Mouse (Mus musculus) mouse embryonic stem cell (cell line): Measurements from ENCODE around the gene Phyhd1.

ENCODE experiments used
- in situ Hi-C, 2 experiments: fragments of 300-500 bp; cut with MboI; formaldehyde crosslinking; loops; 1 replicate in 1 of 2; 3 replicates in 1 of 2; pipeline ENCODE4 v1.14.3; 2019 to 2020; ENCODE audit warnings: low sequenced_read_pairs in 2 of 2, low pct_unique_long_range_greater_than_20kb in 1 of 2, mixed read lengths in 1 of 2; ENCODE audit not compliant: unreplicated experiment in 1 of 2

The Phyhd1 gene

DNA sequence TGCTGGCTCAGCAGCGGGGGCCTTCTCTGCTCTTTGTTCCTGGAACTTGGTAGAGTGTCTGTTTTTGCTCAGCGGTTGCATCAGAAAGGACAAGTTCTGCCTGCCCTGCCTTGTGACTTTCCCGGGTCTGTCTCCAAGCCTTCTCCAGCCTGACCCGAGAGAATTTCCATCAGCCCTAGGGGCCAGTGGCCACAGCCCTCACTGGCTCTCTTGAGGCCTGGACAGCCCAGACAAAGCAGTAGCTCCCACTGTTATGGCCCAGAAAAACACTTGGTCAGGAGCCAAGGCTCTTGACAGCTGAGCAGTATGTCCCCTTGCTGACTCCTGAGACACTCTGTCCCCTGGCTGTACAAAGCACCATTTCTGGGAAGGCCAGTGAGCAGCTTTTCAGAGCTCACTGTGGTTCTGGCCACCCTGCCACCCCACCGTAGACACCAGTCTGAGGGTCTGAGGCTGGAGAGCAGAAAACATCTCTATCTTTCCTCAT, at the start of gene Phyhd1:
Phyhd1 (plus strand) TSS at position 437 of the 487 bp plus-strand sequence.
- in situ Hi-C loops: no loop called here

DNA sequence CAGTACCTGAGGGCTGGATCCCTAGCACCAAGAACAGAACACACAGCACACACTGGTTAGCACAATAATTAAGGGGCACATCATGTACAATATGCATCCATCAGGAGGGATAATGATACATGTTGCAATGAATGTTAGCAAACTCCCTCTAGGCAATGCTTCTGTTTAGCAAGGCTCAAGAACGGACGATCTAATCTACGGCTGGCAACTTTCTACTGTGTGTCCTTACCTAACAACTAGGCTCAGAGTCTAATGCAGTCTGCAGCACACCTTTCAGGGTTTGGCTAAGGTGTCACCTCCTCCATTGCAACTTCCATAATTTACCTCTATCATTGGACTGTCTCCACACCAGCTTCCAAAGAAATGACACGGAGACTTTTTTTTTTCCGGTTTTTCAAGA, 49.7 kb upstream of the Phyhd1 start:
- in situ Hi-C loops: no loop called here

DNA sequence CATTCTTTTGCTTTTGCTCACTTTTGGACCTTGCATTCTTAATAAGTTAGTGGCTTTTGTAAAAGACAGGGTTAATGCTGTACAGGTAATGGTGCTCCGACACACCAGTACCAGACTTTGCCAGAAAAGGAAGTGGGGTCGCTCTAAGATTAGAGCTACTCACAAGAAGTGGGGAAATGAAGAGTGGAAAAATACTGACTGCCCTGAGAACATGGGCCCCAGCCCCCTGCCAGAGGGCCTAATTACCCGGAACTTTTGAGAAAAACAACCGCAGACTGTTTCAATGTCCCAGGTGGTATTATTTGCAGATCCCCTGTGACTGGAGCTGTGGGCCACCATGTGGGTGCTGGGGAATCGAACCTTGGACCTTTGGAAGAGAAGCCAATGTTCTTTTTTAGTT, 30.4 kb upstream of the Phyhd1 start:
- in situ Hi-C loops: no loop called here

DNA sequence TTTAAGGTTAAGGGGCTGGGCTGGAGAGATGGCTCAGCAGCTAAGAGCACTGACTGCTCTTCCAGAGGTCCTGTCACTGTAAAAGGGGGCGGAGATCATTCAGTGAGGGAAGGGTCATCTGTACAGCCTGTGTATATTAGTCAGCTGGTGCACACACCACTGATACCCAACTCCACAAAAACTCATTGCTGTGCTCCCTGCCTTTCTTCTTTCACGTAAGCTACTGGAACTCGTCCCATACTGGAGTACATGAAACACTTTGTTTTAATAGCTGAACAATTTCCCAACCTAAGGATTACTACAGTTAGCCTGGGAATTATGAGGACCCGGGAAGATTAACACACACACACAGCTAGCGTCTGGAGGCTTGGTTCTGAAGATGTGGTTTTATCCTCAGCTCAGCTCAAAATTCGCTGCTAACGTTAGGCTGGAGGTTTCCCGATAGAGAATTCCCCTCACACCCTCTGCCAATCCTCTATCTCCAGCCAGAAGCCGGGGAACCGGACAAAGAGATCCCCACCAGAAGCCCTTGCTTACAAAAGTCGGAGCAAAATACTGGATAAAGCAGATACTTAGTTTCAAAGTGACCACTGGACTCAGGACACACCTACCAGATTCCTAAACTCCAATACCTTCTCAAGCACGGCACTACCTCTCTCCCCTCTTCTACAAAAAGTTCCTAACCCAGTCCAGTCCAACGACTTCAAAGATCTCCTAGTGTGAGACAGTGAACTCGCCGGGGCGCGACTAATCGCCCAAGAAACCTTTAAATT, 29.4 kb upstream of the Phyhd1 start:
- in situ Hi-C loops: no loop called here

DNA sequence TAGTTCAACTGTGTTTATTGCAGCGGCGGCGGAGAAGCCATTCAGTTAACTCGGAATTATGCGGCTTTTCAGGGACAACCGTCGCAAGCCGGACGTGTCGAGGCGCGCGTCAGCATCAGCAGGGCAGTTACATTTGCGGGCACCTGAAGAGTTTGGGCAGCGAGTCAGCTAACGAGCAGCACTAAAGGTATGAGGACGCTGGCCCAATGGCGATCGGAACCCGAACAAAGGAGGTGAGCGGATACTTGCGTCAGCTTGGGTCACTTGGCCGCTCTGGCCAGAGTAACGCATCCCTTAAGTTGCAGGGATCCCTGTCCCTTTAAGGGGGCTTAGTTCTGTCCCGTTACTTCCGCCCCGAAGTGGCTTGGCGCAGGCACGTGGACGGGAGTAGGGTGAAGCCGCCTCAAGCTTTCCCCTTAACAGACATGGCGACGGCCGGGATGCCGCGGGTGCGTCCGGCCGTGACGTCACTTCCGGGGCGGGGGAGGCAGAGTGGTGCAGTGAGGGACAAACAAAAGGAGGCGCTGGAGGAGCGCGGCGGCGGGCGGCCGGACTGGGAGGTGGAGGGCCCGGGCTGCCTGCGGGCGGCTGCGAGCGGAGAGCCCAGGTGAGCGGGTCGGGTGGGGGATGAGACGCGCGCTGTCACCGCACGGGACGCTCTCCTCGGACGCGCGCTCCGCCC, 28.7 kb upstream of the Phyhd1 start, which contains the start of gene Lrrc8a:
Lrrc8a (plus strand) TSS at position 517 of the 682 bp plus-strand sequence.
- in situ Hi-C loops: no loop called here

DNA sequence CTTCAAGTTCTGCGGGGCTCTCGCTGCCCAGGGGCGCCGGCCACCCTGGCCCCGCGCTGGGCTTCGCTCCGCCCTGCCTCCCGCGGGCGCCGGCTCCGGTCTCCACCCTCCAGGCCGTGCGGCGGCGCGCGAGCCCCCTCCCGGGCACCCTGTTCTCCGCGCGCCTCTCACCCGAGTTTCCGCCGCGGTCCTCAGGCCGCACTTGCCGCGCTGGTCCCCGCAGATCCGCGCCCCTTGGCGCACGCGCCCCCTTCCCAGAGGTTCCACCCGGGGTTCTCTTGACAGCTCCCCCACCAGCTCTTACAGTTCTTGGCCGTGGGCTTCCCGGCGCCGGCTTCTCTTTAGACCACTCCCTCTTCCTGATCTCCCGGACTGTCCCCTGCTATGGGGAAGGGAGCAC, 28.1 kb upstream of the Phyhd1 start:
- in situ Hi-C loops: no loop called here

DNA sequence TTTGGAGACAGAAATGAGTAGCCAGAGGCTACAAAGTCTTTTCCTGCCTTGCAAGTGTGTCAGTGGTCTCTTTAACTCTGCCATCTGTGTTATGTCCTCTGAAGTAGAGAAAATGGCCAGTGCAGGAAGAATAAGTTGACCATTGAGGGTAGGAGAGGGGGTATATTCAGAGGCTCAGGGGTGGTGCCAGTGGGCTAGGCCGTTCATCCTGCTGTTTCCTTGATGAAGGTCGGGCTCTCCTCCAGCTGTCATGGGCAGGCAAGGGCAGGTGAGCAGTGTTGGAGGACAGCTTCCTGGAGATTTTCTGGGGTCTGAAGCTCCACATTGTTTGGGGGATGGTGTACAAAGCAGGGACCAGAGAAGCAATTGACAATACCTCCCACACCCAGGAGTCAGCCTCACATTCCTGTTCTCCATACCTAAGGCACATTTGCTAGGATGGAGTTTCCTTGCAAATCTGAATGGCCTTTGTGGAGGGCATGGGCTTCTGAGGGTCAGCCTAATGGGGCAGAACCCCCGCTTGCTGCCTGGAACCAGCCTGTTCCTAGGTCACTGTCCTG, 27.0 kb upstream of the Phyhd1 start:
- in situ Hi-C loops: no loop called here

DNA sequence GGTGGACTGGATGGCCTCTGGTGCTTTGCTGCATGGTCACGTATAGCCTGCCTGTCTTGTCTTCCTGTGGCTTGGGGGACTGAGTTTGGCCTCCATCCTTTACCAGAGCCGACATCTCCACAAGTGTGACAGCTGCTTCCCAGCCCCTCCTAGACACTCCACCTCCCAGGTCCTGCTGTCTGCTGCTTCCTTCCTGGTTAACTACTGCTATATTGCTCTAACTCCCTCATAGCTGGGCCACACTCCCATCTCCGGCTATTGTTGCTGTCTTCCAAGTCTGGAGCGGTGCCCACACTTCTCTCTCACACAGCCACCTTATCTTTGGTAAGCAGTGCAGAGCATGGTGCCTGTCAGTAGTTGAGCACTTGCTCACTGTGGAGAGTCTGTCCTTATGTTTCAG, 26.2 kb upstream of the Phyhd1 start:
- in situ Hi-C loops: loop anchor here in 1 of 2 experiments (5.0 kb wide), 1 partner anchor 32 kb away; the partner anchor contains the start of gene Kyat1

DNA sequence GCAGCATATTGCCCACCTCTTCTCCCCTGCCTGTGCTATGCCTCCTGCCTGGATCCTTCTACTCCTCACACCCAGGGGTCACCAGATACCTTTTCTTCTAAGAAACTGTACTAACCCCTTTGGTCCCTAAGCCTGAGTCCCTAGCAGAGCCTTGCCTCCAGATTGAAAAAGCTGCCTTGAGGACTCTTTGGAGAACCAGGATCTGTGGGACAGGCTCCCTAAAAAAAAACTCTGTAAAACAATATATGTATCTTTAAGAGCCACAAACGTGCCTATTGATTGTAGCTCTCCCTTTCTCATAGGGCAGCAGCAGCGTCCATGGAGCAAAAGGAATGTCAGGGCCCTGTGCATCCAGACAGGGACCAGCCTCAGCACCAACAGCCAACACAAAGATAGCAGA, 25.7 kb upstream of the Phyhd1 start, which contains the start of gene Gm28035:
Gm28035 (plus strand) TSS at position 301 of the 400 bp plus-strand sequence.
- in situ Hi-C loops: loop anchor here in 1 of 2 experiments (5.0 kb wide), 1 partner anchor 33 kb away; the partner anchor contains the start of gene Kyat1

DNA sequence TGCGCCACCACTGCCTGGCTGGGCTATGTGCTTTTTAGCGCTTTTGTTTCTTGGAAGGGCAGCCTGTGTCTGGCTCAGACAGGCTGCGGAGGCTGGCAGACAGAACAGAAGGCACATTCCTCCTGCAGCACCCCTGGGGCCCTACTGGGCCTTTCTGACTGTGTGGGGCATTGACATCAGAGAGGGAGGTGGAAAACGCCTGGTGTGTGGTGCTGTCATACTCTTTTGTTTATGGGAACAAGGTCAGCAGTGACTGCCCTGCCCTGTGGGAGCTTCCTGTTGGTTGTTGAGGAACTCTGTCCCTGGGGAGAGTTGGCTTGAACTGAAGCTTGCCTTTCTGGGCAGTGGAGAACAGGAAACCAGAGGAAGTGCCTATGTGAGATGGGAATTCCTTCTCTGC, 23.5 kb upstream of the Phyhd1 start:
- in situ Hi-C loops: loop anchor here in 1 of 2 experiments (5.0 kb wide), 1 partner anchor 35 kb away; the partner anchor contains the start of gene Kyat1

DNA sequence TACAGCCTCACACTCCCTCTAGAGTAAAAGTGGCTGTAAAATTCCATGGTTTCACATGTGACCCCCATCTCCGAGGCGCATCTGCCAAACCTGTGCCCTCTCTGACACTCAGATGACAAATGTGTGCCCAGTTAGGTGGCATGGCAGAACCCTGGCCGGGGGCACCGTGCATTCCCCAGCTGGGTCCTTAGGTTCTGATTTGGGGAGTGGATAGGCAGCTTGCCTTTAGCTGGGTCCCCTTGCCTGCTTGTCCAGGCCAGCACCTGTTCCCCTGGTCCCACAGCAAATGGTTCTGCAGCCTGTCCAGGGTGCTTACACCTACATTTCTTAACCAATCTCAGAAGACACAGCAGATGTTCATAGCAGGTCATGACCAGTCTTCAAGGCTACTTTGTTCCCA, 22.6 kb upstream of the Phyhd1 start:
- in situ Hi-C loops: loop anchor here in 1 of 2 experiments (5.0 kb wide), 1 partner anchor 36 kb away; the partner anchor contains the start of gene Kyat1

DNA sequence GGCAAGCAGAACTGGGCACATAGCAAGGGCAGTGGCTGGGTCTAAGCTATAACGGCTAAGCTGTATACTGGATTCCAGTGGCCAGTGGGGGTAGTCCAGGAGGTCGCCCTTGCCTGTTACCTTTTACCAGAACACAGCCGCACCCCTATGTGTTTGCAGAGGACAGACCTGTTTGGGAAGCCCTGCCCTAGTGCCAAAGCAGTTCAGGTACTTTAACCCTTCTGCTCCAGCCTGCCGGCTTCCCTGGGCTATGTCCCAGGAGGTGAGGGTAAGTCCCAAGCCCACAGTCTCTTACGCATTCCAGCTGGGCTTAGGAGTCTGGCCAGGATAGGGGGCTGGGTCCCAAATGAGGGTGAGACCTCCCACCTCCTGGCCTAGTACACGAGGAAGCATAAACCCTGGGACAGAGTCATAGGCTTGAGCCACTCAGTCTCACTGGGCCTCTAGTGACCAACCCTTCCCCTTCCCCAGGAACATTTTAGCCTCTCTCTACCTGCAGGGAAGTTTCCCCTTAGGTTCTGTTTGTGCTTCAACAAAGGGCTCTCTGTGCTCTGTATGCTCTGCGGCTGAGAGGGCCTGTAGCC, 21.3 kb upstream of the Phyhd1 start:
- in situ Hi-C loops: loop anchor here in 1 of 2 experiments (5.0 kb wide), 1 partner anchor 37 kb away; the partner anchor contains the start of gene Kyat1

DNA sequence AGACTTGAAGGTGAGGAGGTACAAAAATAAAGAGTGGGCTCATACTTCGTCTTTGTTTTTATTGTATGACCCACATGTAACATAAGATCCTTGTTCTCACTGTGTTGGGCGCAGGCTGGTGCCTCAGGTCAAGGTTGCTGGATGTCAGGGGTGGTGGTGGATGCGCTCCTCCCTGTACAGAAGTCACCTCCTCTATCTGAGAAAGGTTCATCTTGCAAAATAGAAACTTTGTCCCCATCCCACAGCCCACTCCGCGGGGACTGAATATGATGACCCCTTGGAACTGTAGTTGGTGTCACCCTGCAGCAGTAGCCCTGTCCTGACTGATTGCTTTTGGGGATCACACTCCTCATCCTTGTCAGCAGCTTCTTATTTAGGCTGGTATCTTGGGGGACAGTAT, 19.0 kb upstream of the Phyhd1 start:
- in situ Hi-C loops: no loop called here

DNA sequence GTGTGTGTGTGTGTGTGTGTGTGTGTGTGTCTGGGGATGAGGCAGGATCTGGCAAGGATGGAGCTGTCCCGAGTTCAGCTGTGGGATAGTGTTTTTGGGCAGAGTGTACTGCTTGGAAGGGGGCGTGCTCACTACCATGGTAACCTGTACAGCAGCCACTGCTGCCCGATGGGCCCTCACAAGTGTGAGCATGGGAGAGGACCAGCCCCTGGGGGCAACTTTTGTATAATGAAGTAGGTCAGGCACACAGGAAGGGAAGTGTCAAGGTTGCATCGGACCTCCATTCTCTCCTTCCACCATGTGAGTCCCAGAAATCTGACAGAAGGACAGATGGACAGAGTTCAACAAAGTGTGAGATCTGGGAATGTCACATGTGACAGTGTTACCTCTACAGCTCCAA, 18.3 kb upstream of the Phyhd1 start:
- in situ Hi-C loops: no loop called here

DNA sequence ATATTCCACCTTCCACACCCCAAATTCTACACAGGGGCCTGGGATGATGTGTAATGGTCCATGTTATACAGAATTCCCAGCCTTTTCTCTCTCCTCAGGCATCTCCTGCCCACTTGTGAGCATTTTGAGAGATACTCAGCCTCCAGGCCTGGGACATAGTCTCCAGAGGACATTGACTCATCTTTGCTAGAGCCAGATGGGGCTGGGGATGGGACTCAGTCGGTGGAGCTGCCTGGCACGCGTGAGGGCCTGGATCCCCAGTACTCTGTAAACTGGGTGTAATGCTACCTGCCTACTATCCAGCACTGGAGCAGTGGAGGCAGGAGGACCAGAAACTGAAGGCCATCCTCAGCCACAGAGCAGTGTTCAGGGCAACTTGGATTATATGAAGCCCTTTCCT, 16.8 kb upstream of the Phyhd1 start:
- in situ Hi-C loops: no loop called here

DNA sequence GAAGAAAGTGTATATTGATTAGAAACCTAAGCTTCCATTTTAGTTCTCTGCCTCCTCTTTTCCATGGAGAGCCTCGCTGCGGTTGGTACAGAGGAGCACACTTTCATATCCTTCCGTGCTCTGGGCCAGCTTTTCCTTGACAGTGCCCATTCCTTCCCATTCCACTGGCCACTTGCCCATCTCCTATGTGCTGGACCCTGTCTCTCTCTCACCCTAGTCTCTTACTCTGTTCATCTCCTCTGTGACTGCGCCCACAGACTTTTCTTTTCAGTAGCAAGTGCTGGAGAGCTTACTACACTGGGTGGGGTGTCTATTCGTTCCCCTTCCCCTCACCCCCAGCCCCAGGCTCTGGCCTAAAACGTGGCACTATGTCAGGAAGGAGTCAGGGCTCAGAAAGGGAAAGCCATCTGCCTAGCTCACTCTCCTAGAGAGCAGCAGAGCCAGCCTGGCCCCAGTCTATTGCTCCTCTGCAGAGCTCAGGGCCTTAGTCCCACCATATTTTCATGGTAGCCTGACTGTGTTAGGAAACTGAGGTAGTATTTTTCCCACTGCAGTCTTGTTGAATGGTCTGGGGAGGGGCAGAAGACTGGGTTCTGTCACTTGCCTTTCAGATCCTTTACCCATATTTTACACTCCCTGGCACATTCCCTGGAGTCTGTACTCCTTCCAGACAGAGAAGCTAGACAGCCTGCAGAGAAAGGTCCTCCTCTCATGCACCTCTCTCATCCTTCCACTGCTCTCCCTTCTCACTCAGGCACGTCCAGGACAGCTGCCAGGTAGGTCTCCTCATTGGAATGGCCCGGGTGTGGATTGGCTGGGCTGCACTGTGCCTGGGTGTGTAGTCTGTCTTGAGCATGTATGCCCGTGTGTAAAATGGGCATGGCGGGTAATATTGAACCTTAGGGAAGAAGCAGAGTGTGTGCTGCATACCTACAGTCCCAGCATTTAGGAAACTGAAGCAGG, 15.6 kb upstream of the Phyhd1 start:
- in situ Hi-C loops: no loop called here

DNA sequence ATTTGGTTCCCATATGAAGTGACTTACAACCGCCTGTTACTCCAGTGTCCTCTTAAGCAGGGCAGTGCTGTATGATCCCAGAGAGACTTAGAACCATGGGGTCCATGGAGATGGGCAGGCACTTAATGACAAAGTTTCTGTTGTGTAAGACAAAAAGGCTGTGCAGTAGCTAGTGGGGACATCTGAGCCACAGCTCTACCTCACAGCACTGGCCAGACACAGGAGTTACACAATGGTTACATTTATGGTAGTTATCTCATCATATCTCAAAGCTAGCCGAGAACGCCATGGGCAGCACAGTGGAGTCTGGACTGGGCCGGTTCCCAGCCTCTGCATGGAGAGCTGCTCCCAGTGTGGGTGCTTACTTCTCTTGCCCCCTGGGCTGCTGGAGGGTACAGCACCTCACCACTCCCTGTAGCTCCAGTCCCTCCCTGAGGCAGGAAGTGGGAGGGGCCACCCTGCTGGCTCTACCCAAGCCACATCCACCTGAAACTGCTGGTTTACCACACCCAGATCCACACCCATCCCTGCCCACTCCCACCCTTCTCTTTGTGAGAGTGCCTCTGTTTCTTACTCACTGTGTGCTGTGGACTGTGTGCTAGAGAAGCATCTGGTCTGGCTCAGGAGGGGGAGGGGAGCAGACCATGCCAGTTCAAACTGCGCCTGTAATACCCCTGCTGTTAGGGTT, 14.4 kb upstream of the Phyhd1 start:
- in situ Hi-C loops: no loop called here
